Mouse (Mus musculus) heart, embryonic 10.5 days (tissue): ENCODE measurements around the gene Tmed2. TPM values are rescaled to one million over a fixed set of nuclear protein-coding genes. Genes with fewer than 3 reads are reported as not detected.

ENCODE experiments used
- polyA plus RNA-seq: library from polyadenylated mRNA; unstranded; fragments of >200 nt; fragmentation: Nextera tagmentation; extraction: Ambion mirVana; gene quantifications from 2 replicates; pipeline ENCODE4 v1.2.1, GENCODE M21; 2016

Gene Tmed2
- polyA plus RNA-seq, 1 experiment from 2014 or later: 570 TPM

Other genes starting within 250 kb of the Tmed2 start
- 15.6 and 20.5 TPM in 2 replicates for gene Mphosph9, start 212.7 kb upstream of the Tmed2 start, polyA plus RNA-seq
- 22.1 and 22.9 TPM in 2 replicates for gene 2810006K23Rik, start 212.6 kb upstream of the Tmed2 start, polyA plus RNA-seq
- 34.4 and 43.7 TPM in 2 replicates for gene Cdk2ap1, start 177.6 kb upstream of the Tmed2 start, polyA plus RNA-seq
- gene Sbno1, start 114.7 kb upstream of the Tmed2 start, polyA plus RNA-seq: 74.4 and 80.5 TPM in 2 replicates
- 49.6 and 54.5 TPM in 2 replicates for gene Kmt5a, start 100.8 kb upstream of the Tmed2 start, polyA plus RNA-seq
- gene Rilpl2, start 62.3 kb upstream of the Tmed2 start, polyA plus RNA-seq: 13.3 and 18.3 TPM in 2 replicates
- gene Snrnp35, start 57.6 kb upstream of the Tmed2 start, polyA plus RNA-seq: 25.5 and 26.8 TPM in 2 replicates
- gene Rilpl1, start 9.3 kb upstream of the Tmed2 start, polyA plus RNA-seq: 22.7 and 25.5 TPM in 2 replicates
- gene Ddx55, start 12.2 kb downstream of the Tmed2 start, polyA plus RNA-seq: 11.4 and 13.0 TPM in 2 replicates
- gene Eif2b1, start 38.4 kb downstream of the Tmed2 start, polyA plus RNA-seq: 73.6 and 88.1 TPM in 2 replicates
- 48.7 and 69.2 TPM in 2 replicates for gene Gtf2h3, start 38.4 kb downstream of the Tmed2 start, polyA plus RNA-seq
- gene Atp6v0a2, start 87.9 kb downstream of the Tmed2 start, polyA plus RNA-seq: 40.0 and 43.6 TPM in 2 replicates
- 0.04 and 0.09 TPM in 2 replicates for gene Dnah10, start 184.4 kb downstream of the Tmed2 start, polyA plus RNA-seq